Mouse (Mus musculus) MEL (cell line): Measurements from ENCODE around the gene Sctr. TPM values are rescaled to one million over a fixed set of nuclear protein-coding genes. Genes with fewer than 3 reads are reported as not detected.

Experiments used
- DNase-seq: peaks from one replicate; pipeline ENCODE4 v3.0.0; 2011; ENCODE audit warnings: low read depth, low spot score
- H3K27ac ChIP-seq: 2 replicates; pipeline ENCODE4 v1.5.1; 2012; ENCODE audit warnings: low read depth, mild to moderate bottlenecking, control low read depth, low read length, moderate library complexity; ENCODE audit not compliant: control insufficient read depth
- H3K27me3 ChIP-seq, 2 experiments: fragments of 150-350 bp in 1 of 2; sonication (generic) in 1 of 2; 2 replicates each; pipeline ENCODE4 v1.6.1; 2012; ENCODE audit warnings: low read length in 2 of 2, mild to moderate bottlenecking in 2 of 2, improper control_type of control experiment in 1 of 2, moderate library complexity in 1 of 2; ENCODE audit not compliant: insufficient read depth in 2 of 2, control insufficient read depth in 1 of 2
- H3K36me3 ChIP-seq, 2 experiments: 2 replicates each; pipeline ENCODE4 v1.6.1; 2012 to 2014; ENCODE audit warnings: low read length in 2 of 2, improper control_type of control experiment in 1 of 2, inconsistent platforms in 1 of 2, mild to moderate bottlenecking in 1 of 2; ENCODE audit not compliant: insufficient read depth in 2 of 2, control insufficient read depth in 1 of 2
- H3K4me1 ChIP-seq, 2 experiments: fragments of 150-350 bp in 1 of 2; sonication (generic) in 1 of 2; 2 replicates each; pipeline ENCODE4 v1.6.1; 2012; ENCODE audit warnings: low read length in 2 of 2, improper control_type of control experiment in 1 of 2, mild to moderate bottlenecking in 1 of 2; ENCODE audit not compliant: insufficient read depth in 2 of 2, control insufficient read depth in 1 of 2
- H3K4me3 ChIP-seq, 2 experiments: fragments of 150-350 bp in 1 of 2; sonication (generic) in 1 of 2; 2 replicates each; pipeline ENCODE4 v1.5.1; 2012; ENCODE audit warnings: low read depth in 2 of 2, low read length in 2 of 2, mild to moderate bottlenecking in 2 of 2, moderate library complexity in 2 of 2, control low read depth in 1 of 2, improper control_type of control experiment in 1 of 2; ENCODE audit not compliant: control insufficient read depth in 1 of 2, insufficient read depth in 1 of 2
- H3K79me2 ChIP-seq: 2 replicates; pipeline ENCODE4 v1.6.1; 2012; ENCODE audit warnings: mild to moderate bottlenecking, low read length, moderate library complexity; ENCODE audit not compliant: control insufficient read depth, poor library complexity, insufficient read depth
- H3K9ac ChIP-seq: 2 replicates; pipeline ENCODE4 v1.6.1; 2012; ENCODE audit warnings: low read depth, mild to moderate bottlenecking, control low read depth, low read length, moderate library complexity; ENCODE audit not compliant: control insufficient read depth, poor library complexity, severe bottlenecking
- H3K9me3 ChIP-seq: fragments of 150-350 bp; sonication (generic); replicated peaks from 2 replicates; pipeline ENCODE4 v1.6.1; 2012; ENCODE audit warnings: mild to moderate bottlenecking, low read length, improper control_type of control experiment, moderate library complexity; ENCODE audit not compliant: insufficient read depth
- ELF1 ChIP-seq: IDR thresholded peaks from 2 replicates; pipeline ENCODE4 v1.6.1; 2014; ENCODE audit warnings: low read depth, mild to moderate bottlenecking, inconsistent platforms, low read length, improper control_type of control experiment, moderate library complexity
- EP300 ChIP-seq, 2 experiments: IDR thresholded peaks; 2 replicates each; pipeline ENCODE4 v1.6.1; 2011; ENCODE audit warnings: improper control_type of control experiment in 2 of 2, low read length in 2 of 2, low read depth in 1 of 2, mild to moderate bottlenecking in 1 of 2
- ETS1 ChIP-seq: IDR thresholded peaks from 2 replicates; pipeline ENCODE4 v1.6.1; 2012; ENCODE audit warnings: low read depth, mild to moderate bottlenecking, inconsistent platforms, low read length, improper control_type of control experiment, moderate library complexity
- HCFC1 ChIP-seq: IDR thresholded peaks from 2 replicates; pipeline ENCODE4 v1.6.1; 2012; ENCODE audit warnings: low read depth, mild to moderate bottlenecking, inconsistent platforms, low read length, improper control_type of control experiment, moderate library complexity
- JUND ChIP-seq: IDR thresholded peaks from 2 replicates; pipeline ENCODE4 v1.6.1; 2011; ENCODE audit warnings: low read depth, mild to moderate bottlenecking, improper control_type of control experiment, low read length
- KAT2A ChIP-seq: conservative IDR thresholded peaks from 2 replicates; pipeline ENCODE4 v1.6.1; 2012; ENCODE audit warnings: low read depth, low read length, improper control_type of control experiment, inconsistent platforms
- MAFK ChIP-seq: IDR thresholded peaks from 2 replicates; pipeline ENCODE4 v1.6.1; 2011; ENCODE audit warnings: low read depth, mild to moderate bottlenecking, low read length, improper control_type of control experiment, borderline replicate concordance
- MAX ChIP-seq: IDR thresholded peaks from 2 replicates; pipeline ENCODE4 v1.6.1; 2011; ENCODE audit warnings: low read length, improper control_type of control experiment
- MAZ ChIP-seq: IDR thresholded peaks from 2 replicates; pipeline ENCODE4 v1.6.1; 2012; ENCODE audit warnings: low read depth, mild to moderate bottlenecking, inconsistent platforms, low read length, improper control_type of control experiment
- MEF2A ChIP-seq: IDR thresholded peaks from 2 replicates; pipeline ENCODE4 v1.6.1; 2014; ENCODE audit warnings: low read depth, mild to moderate bottlenecking, inconsistent platforms, low read length, improper control_type of control experiment; ENCODE audit not compliant: poor library complexity, insufficient replicate concordance, severe bottlenecking; ENCODE audit errors: extremely low read depth
- MYB ChIP-seq: IDR thresholded peaks from 2 replicates; pipeline ENCODE4 v1.6.1; 2011; ENCODE audit warnings: mild to moderate bottlenecking, low read depth, low read length, improper control_type of control experiment
- MYC ChIP-seq: IDR thresholded peaks from 2 replicates; pipeline ENCODE4 v1.6.1; 2011; ENCODE audit warnings: low read depth, mild to moderate bottlenecking, low read length, improper control_type of control experiment, moderate library complexity
- NELFE ChIP-seq: IDR thresholded peaks from 2 replicates; pipeline ENCODE4 v1.6.1; 2011; ENCODE audit warnings: low read depth, low read length, improper control_type of control experiment
- POLR2AphosphoS5 ChIP-seq: IDR thresholded peaks from 2 replicates; pipeline ENCODE4 v1.6.1; 2012; ENCODE audit warnings: low read depth, borderline replicate concordance, mild to moderate bottlenecking, inconsistent platforms, low read length, moderate library complexity, mixed read lengths
- RCOR1 ChIP-seq: IDR thresholded peaks from 2 replicates; pipeline ENCODE4 v1.6.1; 2012; ENCODE audit warnings: low read depth, mild to moderate bottlenecking, inconsistent platforms, low read length, improper control_type of control experiment
- SIN3A ChIP-seq: IDR thresholded peaks from 2 replicates; pipeline ENCODE4 v1.6.1; 2012; ENCODE audit warnings: low read length, improper control_type of control experiment, inconsistent platforms
- SMC3 ChIP-seq: IDR thresholded peaks from 2 replicates; pipeline ENCODE4 v1.6.1; 2011; ENCODE audit warnings: low read depth, low read length, improper control_type of control experiment
- TAL1 ChIP-seq: IDR thresholded peaks from 2 replicates; pipeline ENCODE4 v1.6.1; 2012; ENCODE audit warnings: mild to moderate bottlenecking, inconsistent platforms, low read length, moderate library complexity, mixed read lengths
- TCF12 ChIP-seq: IDR thresholded peaks from 2 replicates; pipeline ENCODE4 v1.6.1; 2014; ENCODE audit warnings: low read depth, mild to moderate bottlenecking, inconsistent platforms, low read length, improper control_type of control experiment, moderate library complexity
- USF2 ChIP-seq, 2 experiments: IDR thresholded peaks; 2 replicates each; pipeline ENCODE4 v1.6.1; 2011 to 2012; ENCODE audit warnings: improper control_type of control experiment in 2 of 2, low read length in 2 of 2, borderline replicate concordance in 1 of 2, inconsistent platforms in 1 of 2, low read depth in 1 of 2, mild to moderate bottlenecking in 1 of 2; ENCODE audit not compliant: insufficient read depth in 1 of 2
- ZC3H11A ChIP-seq: IDR thresholded peaks from 2 replicates; pipeline ENCODE4 v1.6.1; 2012; ENCODE audit warnings: low read depth, mild to moderate bottlenecking, inconsistent platforms, low read length, improper control_type of control experiment
- ZKSCAN1 ChIP-seq: IDR thresholded peaks from 2 replicates; pipeline ENCODE4 v1.6.1; 2012; ENCODE audit warnings: low read depth, mild to moderate bottlenecking, inconsistent platforms, low read length, improper control_type of control experiment, moderate library complexity
- ZMIZ1 ChIP-seq: IDR thresholded peaks from 2 replicates; pipeline ENCODE4 v1.6.1; 2012; ENCODE audit warnings: low read depth, mild to moderate bottlenecking, inconsistent platforms, low read length, improper control_type of control experiment, moderate library complexity
- ZNF384 ChIP-seq: IDR thresholded peaks from 2 replicates; pipeline ENCODE4 v1.6.1; 2012; ENCODE audit warnings: low read depth, mild to moderate bottlenecking, inconsistent platforms, low read length, improper control_type of control experiment
- polyA plus RNA-seq, 2 experiments: library from polyadenylated mRNA; stranded (reverse) in 1 of 2; unstranded in 1 of 2; fragments of >175 nt in 1 of 2; fragments of >200 nt in 1 of 2; gene quantifications; 2 replicates each; pipeline versions ENCODE4 v1.2.1 to v1.2.4; 2012; ENCODE audit warnings: low replicate concordance in 2 of 2, low read depth in 1 of 2; ENCODE audit not compliant: insufficient read length in 2 of 2, insufficient read depth in 1 of 2, missing spikeins in 1 of 2
- total RNA-seq: library from RNA; depleted of rRNA; stranded (reverse); fragments of 300-350 nt; gene quantifications from 2 replicates; pipeline ENCODE4 v1.2.3, GENCODE M21; 2012

Gene Sctr
- total and polyA plus RNA-seq, 3 experiments, result not detected

DNA sequence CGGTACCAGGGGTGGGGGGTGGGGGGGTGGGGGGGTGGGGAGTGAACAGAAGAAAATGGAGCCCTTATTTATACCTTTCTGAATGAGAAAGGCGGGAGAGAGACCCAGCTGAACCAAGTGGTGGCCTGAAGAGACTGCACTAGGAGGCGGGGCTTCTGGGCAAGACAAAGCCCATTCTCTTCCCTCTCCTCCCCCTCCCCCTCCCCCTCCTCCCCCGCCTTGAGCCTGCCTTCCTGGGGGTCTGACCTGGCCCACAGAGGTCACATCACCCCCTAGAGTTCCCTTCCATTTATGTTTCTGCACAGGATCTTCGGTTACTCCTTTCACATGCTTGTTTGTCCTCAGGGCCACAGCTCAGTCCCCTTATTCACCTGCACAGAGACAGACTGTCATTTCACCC is 82.5 kb downstream of the Sctr start:
- Histone ChIP-seq H3K4me3 (no peak overlapping the region), H3K79me2 (no peaks in the 10 kb centered on the region), H3K9ac (no peak overlapping the region), H3K36me3 (no peaks in the 10 kb centered on the region), H3K27me3 (no peaks in the 10 kb centered on the region), H3K27ac (no peak overlapping the region), H3K9me3 (no peaks in the 10 kb centered on the region), H3K4me1 (no peaks in the 10 kb centered on the region)
- no peak for DNase-seq
- no peak for TF ChIP-seq POLR2AphosphoS5
- no peak for TF ChIP-seq MEF2A
- TF ChIP-seq MYB, result no peak
- no peak for TF ChIP-seq ELF1
- no peak for TF ChIP-seq ZC3H11A
- TF ChIP-seq NELFE, result no peak
- no peak for TF ChIP-seq USF2 (IDR thresholded peaks at IDR 0.05; ENCODE audit: borderline replicate concordance in 1 of 2, insufficient read depth in 1 of 2, low read depth in 1 of 2, low read length in 2 of 2)
- no peak for TF ChIP-seq SIN3A
- TF ChIP-seq MAFK, result no peak
- no peak for TF ChIP-seq TAL1
- no peak for TF ChIP-seq MYC
- no peak for TF ChIP-seq ZMIZ1
- no peak for TF ChIP-seq EP300 (IDR thresholded peaks at IDR 0.05; ENCODE audit: low read depth in 1 of 2, low read length in 2 of 2)
- no peak for TF ChIP-seq JUND
- no peak for TF ChIP-seq SMC3
- no peak for TF ChIP-seq MAX
- TF ChIP-seq TCF12, result no peak
- no peak for TF ChIP-seq ZNF384

DNA sequence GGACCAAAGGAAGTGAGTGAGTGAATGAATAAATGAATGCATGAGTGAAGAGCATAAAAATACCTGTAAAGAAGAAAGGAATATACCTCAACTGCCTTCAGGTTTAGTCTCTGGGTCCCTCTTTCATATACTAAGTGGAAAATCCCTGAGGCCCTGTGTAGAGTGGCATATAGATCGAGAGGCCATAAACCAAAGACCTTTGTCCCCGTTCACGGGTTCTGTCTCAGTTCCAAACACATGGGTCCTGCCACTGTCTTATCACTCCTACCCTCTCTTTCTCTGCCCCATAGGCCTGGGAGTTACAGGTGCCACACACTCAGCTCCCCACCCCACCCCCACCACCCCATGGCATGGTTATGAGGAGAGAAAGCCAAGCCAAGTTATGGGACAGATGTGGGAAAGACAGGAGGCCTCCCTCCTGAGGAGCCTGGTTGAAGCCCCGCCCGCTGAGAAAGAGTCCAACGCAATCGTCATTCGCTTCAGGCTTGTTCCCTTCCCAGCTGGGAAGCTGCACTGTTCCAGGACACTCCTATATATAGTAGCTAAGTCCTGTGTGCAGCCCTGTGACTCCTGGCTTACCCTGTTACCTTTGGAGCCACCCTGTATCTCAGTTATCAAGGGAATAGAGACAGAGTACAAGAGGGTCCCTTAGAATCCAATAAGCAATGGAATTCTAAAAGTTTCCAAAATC is 84.3 kb downstream of the Sctr start:
- no peak for DNase-seq
- TF ChIP-seq HCFC1 (no peak), ZMIZ1 (no peak), KAT2A (no peak), ELF1 (no peak), RCOR1 (no peak), MAZ (no peak), ZKSCAN1 (no peak), ETS1 (no peak), ZC3H11A (no peak), USF2 (IDR thresholded peaks at IDR 0.05; ENCODE audit: borderline replicate concordance in 1 of 2, insufficient read depth in 1 of 2, low read depth in 1 of 2, low read length in 2 of 2) (no peak)
- Histone ChIP-seq H3K36me3 (no peaks in the 10 kb centered on the region; a peak in 1 of 4 replicates), H3K79me2 (no peaks in the 10 kb centered on the region), H3K9ac (no peak overlapping the region), H3K4me1 (peaks cover 0 to 9% of the 10 kb centered on the region in 2 experiments; a peak in 3 of 4 replicates), H3K27ac (no peak overlapping the region), H3K27me3 (no peaks in the 10 kb centered on the region), H3K9me3 (no peaks in the 10 kb centered on the region), H3K4me3 (no peak overlapping the region)
